Mouse (Mus musculus) B cell, adult 2 months (primary cell): ENCODE results near the gene Srrm4.

ENCODE experiments used
- DNase-seq, 2 experiments: peaks; one replicate each; pipeline ENCODE4 v3.0.0; 2022

Srrm4 gene

GRCm38 (mm10) chr5:116552584-116552983 is 39.0 kb downstream of the Srrm4 start:
- no peak for DNase-seq

DNA sequence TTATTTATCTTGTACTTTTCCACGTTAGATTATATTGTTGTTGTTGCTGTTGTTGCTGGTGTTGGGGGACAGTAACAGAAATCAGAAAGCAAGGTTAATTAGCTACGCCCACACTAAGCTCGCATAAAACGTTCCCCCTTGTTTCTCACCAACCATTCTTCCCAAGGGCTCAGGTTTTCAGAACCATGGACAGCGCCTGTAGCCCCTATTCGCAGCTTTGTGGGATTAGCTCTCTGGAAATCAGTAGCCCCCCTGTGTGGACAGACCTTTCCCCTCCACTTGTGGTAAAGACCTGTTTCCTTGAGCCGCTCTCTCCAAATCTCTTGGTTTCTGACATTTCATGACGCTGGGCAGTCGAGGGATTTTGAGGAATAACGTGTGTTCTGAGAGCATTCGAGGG is 45.9 kb downstream of the Srrm4 start:
- no peak for DNase-seq

GRCm38 (mm10) chr5:116542317-116542716 is 49.3 kb downstream of the Srrm4 start:
- no peak for DNase-seq

- DNase-seq = no peak
These were observed 50.5 kb downstream of the Srrm4 start for GRCm38 (mm10) chr5:116541128-116541527.

- DNase-seq = no peak
These were observed 52.3 kb downstream of the Srrm4 start for GRCm38 (mm10) chr5:116539360-116539759.

DNA sequence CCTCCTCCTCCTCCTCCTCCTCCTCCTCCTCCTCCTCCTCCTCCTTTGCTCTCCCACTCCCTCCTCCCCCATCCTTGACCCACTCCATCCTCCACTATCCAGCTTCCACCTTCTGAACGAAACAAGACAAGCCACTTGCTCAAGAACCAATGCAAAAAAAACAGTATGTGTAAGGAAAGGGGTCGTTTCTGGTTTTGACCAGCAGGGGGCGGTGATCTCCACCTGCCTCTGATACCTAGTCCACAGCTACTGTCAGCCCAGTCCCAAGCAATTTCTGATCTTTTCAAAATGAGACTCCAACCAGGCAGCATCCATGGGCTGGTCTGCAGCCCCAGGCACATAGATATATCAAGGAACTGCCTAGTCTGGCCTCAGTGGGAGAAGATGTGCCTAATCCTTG is 53.1 kb downstream of the Srrm4 start:
- DNase-seq = no peak

DNA sequence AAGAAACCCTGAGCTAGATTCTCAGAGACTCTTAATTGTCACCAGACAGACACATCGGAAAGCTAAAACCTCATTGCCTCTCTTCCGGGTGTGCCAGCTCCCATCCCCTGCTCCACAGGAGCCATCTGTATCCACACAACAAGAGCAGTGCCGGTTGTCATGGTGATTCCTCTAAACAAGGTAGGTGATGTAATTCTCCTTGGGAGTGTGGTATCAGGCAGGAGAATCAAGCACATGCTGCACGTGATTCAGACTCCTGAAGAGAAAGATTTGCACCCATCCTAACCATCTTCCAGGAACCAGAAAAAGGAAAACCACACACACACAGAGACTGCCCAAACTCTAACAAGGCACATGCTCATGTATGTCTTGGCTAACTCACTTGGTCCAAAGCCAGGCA is 65.3 kb downstream of the Srrm4 start:
- DNase-seq = no peak

- no peak for DNase-seq
These were observed 66.3 kb downstream of the Srrm4 start for GRCm38 (mm10) chr5:116525308-116525707.

GRCm38 (mm10) chr5:116523553-116523952 is 68.1 kb downstream of the Srrm4 start:
- DNase-seq = no peak

- DNase-seq = no peak
These were observed 68.5 kb downstream of the Srrm4 start for GRCm38 (mm10) chr5:116523079-116523478.

DNA sequence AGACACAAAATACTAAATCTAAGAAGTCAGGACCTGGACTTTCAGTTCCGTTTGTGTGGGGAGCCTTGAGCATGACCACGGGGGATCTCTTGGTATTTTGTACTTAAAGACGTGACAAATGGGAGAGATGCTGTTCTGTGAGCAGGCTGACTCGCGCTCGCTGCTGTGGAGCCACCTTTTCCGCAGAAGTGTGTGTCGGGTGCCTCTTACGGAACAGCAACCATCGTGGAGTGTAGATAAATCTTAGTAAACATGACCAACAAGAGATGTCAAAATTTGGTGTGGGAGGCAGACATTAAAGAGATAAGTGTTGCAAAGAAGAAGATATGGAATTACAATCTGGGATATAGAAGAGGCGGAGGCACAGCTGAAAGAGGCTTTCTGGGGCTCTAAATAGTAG is 69.3 kb downstream of the Srrm4 start:
- no peak for DNase-seq

DNA sequence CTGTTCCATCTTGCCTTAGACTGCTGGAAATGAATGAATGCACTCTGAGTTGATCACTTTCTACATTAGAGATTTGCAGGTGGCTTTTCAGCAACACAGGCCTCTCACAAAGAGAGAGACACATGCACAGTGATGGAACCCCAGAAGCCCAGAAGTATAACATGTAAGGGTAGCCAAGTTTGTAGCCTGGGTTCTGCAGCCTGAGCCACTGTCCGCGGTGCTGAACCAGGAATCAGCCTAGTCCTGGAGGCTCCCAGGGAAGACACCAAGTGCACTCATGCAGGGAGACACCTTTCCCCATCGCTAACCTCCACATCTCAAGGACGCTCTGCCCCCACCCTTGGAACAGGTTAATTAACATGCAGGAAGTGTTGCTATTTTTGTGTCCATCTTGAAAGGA is 73.6 kb downstream of the Srrm4 start:
- DNase-seq = no peak

- DNase-seq = no peak
These were observed 79.5 kb downstream of the Srrm4 start for GRCm38 (mm10) chr5:116512135-116512534.

- no peak for DNase-seq
These were observed 81.4 kb downstream of the Srrm4 start for GRCm38 (mm10) chr5:116510229-116510628.

- DNase-seq = no peak
These were observed 90.3 kb downstream of the Srrm4 start for GRCm38 (mm10) chr5:116501342-116501741.

DNA sequence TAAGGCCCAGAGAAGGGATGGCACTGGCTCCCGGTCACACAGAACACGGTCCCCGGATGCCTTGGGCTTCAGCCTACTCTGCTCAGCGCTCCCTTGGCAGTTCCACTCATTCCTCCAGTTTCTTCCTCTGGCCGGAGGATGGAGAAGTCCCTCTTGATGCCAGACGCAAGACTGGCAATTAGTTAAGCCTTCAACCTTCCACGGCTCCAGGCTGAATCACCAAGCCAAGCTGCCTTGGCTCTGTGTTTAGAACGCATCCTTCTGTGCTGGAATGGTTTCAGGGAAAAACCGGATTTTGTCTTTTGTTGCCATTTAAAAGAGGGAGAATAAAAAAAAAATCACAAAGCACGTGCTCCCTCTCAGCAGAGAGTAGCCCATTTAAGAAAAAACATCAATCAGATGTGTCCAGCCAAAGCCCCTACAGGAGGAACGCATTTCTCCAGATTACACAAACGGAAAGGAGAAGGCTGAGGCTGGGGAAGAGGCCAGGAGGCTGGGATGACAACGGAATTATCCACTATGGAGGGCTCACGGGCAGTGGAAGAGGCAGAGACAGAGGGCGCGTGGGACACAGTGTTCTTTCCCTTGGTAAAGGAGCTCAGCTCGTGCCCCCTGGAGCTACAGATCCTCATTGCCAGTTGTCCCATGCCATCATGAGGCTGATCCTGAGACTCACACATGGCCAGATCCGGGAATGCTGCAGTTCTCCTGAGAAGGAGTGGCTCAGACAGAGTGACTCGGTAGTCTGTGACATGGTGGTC is 92.6 kb downstream of the Srrm4 start:
- no peak for DNase-seq

DNA sequence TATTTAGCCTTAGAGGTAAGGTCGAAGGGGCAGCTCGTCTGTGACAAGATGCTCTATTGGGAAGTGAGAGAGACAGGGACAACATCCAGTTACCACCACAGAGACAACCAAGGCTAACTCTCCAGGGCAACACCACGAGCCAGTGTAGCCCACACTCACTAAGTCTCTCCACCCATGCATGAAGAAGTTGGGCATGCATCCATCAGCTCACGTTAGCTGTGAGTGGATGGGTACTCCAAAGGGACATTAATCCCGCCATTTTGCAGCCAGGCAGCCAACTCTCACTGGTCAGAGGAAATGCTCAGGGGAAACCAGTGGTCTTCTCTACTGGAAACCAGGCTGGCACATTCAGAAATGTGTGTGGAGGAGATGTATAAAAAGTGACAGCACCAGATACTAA is 93.8 kb downstream of the Srrm4 start:
- no peak for DNase-seq

DNA sequence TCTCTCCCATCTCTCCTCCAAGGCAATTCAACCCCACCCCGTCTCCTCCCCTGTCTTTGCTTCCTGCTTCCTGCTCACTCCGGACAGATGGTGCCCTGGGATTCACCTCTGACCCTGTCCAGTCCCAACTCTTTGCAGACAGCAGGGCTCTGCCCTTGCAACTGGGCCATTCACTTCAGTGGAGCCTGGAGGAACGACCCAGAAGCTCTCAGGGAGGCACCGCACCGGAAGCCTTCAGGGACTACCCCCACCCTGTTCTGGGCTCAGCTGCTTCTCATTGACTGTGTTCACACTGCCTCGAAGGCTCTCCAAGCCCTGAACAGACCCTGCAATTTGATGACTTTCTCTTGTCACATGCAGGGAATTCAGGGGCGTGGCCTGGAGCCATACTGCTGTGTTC is 94.4 kb downstream of the Srrm4 start:
- no peak for DNase-seq

GRCm38 (mm10) chr5:116496717-116497116 is 94.9 kb downstream of the Srrm4 start:
- no peak for DNase-seq

DNA sequence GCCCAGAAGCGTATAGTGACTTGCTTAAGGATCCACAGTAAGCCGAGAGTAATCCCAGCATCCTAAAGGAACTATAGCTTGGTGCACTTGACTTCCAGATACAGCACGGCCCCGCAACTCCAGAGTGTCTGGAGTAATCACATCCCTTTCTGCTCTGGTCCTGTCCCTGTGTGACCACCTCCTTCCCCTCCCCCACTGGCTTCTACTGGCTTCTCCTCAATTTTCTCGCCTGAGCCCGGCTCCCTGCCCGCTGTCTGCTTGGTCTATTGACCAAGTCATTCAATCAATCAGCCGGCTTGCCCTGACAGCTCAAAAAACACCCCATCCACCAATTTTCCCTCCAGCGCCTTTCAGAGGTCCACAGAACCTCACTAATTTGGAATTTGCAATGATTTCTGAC is 96.2 kb downstream of the Srrm4 start:
- DNase-seq = no peak

DNA sequence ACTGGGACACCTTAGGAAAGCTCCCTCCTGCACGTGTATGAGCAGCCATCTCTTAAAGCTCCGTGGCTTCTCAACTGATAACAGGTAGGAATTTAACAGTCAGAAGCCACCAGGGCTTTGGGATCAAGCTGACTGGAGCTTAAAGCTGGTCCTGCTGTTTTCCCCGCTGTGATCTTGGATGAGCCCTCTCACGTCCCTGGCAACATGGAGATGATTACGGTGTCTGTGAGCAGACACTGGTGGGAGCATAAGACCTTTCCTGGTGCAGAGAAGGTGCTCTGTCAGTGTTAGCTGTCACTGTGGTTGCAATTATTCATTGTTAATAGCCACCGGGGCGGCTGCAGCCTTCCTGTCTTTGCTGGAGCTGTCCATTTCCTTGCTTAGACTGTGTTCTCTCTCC is 97.2 kb downstream of the Srrm4 start:
- DNase-seq = no peak

GRCm38 (mm10) chr5:116492726-116493125 is 98.9 kb downstream of the Srrm4 start:
- no peak for DNase-seq

DNA sequence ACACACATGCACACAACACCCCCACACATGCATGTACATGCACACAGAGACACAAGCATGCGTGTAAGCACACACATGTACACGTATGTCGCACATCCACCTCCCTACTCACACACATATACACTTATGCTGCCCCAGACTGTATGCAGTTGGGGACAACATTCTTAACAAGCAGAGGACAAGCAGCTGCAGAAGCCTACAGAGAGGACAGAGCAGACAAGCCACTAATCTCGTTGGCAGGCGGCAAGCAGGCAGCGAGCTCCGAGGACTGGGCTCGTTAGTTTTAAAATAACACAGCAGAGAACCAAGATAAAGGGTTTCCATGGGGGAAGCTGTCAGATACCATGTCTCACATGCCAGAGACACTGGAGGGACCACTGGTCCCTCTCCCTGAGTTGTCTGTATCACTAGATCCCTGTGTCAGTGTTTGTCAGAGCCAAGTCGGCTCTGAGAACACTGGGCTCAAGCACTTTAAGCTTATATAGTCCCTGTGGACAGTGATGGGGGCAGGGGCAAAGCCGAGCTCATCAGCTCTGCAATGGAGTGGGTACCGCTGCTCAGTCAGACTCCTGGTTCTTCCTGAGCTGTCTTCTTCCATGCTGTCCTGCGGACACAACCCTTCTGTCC is 99.7 kb downstream of the Srrm4 start:
- no peak for DNase-seq

DNA sequence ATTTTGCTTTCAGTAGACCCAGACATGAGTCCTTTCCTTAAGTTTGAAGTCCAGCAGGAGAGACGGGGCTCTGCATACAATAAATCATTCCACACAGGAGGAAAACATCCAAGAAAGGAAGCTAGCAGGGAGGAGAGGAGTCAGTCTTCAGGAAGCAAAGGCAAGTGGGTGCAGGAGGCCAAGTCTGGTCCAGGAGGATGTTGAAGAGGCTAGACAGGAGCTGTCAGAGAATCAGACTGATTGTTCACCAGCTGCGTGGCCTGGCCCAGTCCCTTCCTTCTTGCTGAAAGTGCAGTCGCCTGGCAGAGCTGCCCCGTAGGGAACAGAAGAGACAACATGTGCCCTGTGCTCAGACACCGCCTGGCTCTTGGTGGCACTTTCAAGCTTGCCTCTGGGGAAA is 100.8 kb downstream of the Srrm4 start:
- DNase-seq = no peak

DNA sequence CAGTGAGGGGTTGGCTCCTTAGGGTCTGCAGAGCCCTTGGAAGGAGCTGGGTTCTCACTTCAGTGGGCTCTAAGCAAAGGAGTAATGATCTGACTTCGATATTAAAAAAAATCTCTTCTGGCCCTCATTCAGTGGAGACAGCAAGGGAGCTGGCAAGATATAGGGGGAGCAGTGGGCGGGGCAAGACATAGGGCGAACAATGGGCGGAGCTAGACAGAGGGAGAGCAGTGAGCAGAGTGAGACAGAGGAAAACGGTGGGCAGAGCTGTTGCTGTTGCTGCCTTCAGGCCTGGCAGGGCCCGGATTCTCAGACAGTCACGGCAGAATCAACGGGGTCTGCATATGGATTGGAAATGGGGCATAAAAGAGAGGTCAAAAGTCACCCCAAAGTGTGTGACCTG is 102.0 kb downstream of the Srrm4 start:
- DNase-seq = no peak
